ENCODE assay signal across 7 mouse cellular contexts in the genomic region with DNA sequence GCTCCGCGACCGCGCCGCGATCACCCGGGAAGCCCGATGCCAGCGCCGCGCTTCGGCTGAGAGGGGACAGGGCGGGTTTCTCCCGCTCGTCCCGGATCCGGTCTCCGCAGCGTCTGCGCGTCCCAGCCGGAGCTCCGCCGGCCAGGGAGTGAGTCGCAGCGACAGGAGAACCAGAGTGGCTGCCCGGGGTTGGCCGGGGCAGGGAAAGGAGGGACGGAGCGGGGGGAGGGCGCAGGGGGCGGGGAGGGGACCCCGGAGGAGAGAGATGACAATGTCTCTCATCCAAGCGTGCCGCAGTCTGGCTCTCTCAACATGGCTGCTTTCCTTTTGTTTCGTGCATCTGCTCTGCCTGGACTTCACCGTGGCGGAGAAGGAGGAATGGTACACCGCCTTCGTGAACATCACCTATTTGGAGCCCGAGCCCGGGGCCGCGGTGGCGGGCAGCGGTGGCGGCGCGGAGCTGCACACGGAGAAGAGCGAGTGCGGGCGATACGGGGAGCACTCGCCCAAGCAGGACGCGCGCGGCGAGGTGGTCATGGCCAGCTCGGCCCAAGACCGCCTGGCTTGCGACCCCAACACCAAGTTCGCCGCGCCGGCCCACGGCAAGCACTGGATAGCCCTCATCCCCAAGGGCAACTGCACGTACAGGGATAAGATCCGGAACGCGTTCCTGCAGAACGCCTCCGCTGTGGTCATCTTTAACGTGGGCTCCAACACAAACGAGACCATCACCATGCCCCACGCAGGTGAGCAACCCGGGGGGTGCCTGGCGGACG. TPM values are rescaled to one million over a fixed set of nuclear protein-coding genes. Genes with fewer than 3 reads are reported as not detected.
A peak's percentile ranks its signal among the peaks of the same experiment; 100 is the strongest.
DNase-seq lines count a peak whose midpoint lies in the region; ATAC-seq and TF ChIP-seq lines count a peak whose summit lies in the region.

No protein-coding gene starts in this region.

- peak overlapping the region; percentile 100 for H3K4me3 ChIP-seq in cortical plate, adult 2 months (ENCODE audit: insufficient read depth, low read length)
- H3K4me3 ChIP-seq in intestine, postnatal 0 days (ENCODE audit: low read depth, low read length), result peak overlapping the region; percentile 75
- peak overlapping the region; percentile 80 for H3K4me3 ChIP-seq in limb, embryonic 13.5 days
- peak overlapping the region; percentile 57 for H3K4me3 ChIP-seq in midbrain, embryonic 15.5 days
- H3K4me3 ChIP-seq in stomach, embryonic 14.5 days (ENCODE audit: low read depth, low read length), result peak overlapping the region; percentile 82

- peak; percentile 51 for ATAC-seq in intestine, postnatal 0 days
- peak; percentile 70 for ATAC-seq in limb, embryonic 13.5 days (ENCODE audit: low FRiP score, low read depth)
- peak; percentile 86 for ATAC-seq in midbrain, embryonic 15.5 days (replicated peaks)
- ATAC-seq in stomach, embryonic 14.5 days (ENCODE audit: insufficient number of reproducible peaks, insufficient read depth, low FRiP score, low read depth), result peak; percentile 49; the same call in 1 of the 2 replicates

- 0 out of 2 replicates have a peak, but pooled peaks cover 2% of the 10 kb centered on the region for H3K27me3 ChIP-seq in intestine, postnatal 0 days (replicated peaks; ENCODE audit: control insufficient read depth, insufficient read depth, low read length)
- 0 out of 2 replicates have a peak, but pooled peaks cover 3% of the 10 kb centered on the region for H3K27me3 ChIP-seq in limb, embryonic 13.5 days
- no peaks in the 10 kb centered on the region for H3K27me3 ChIP-seq in midbrain, embryonic 15.5 days (replicated peaks)
- H3K27me3 ChIP-seq in stomach, embryonic 14.5 days (ENCODE audit: control insufficient read depth, insufficient read depth, low read length), result no peaks in the 10 kb centered on the region

- H3K9me3 ChIP-seq in intestine, postnatal 0 days (ENCODE audit: control insufficient read depth), result no peaks in the 10 kb centered on the region
- no peaks in the 10 kb centered on the region for H3K9me3 ChIP-seq in limb, embryonic 13.5 days
- no peaks in the 10 kb centered on the region for H3K9me3 ChIP-seq in midbrain, embryonic 15.5 days
- no peaks in the 10 kb centered on the region for H3K9me3 ChIP-seq in stomach, embryonic 14.5 days (ENCODE audit: control insufficient read depth, low read depth, low read length)

- under 1% methylated on average over 74 of the region's 80 CpGs for WGBS in intestine, postnatal 0 days
- under 1% methylated on average over 80 of the region's 80 CpGs for WGBS in limb, embryonic 13.5 days
- WGBS in midbrain, embryonic 15.5 days, result under 1% methylated on average over 78 of the region's 80 CpGs
- under 1% methylated on average over 76 of the region's 80 CpGs for WGBS in stomach, embryonic 14.5 days

- peak; percentile 40 for DNase-seq in adrenal gland, adult 8-10 months
- peak; percentile 56 for DNase-seq in gastrocnemius, postnatal 25 days

- no peak for TF ChIP-seq CTCF in cortical plate, adult 2 months (IDR thresholded peaks at IDR 0.05; ENCODE audit: extremely low read depth, insufficient read depth, low read length)
- 0 out of 2 replicates have a peak, but pooled peaks have one; percentile 0 for TF ChIP-seq CTCF in intestine, postnatal 0 days (IDR thresholded peaks at IDR 0.05; ENCODE audit: low read depth)

- no peaks in the 10 kb centered on the region for H3K36me3 ChIP-seq in intestine, postnatal 0 days (ENCODE audit: control insufficient read depth, insufficient read depth)
- H3K36me3 ChIP-seq in limb, embryonic 13.5 days, result no peaks in the 10 kb centered on the region
- H3K36me3 ChIP-seq in midbrain, embryonic 15.5 days (replicated peaks), result no peaks in the 10 kb centered on the region
- no peaks in the 10 kb centered on the region for H3K36me3 ChIP-seq in stomach, embryonic 14.5 days (ENCODE audit: control insufficient read depth, insufficient read depth, low read length)

- peak overlapping the region; percentile 93 for H3K27ac ChIP-seq in cortical plate, adult 2 months (ENCODE audit: insufficient read depth, low read length)
- 0 out of 2 replicates have a peak overlapping the region, but pooled peaks have one; percentile 28 for H3K27ac ChIP-seq in intestine, postnatal 0 days (ENCODE audit: low read depth, low read length)
- H3K27ac ChIP-seq in limb, embryonic 13.5 days, result peak overlapping the region; percentile 59; the same call in 1 of the 2 replicates
- H3K27ac ChIP-seq in midbrain, embryonic 15.5 days, result peak overlapping the region; percentile 87
- H3K27ac ChIP-seq in stomach, embryonic 14.5 days (ENCODE audit: low read length), result peak overlapping the region; percentile 67; the same call in 1 of the 2 replicates

- peak overlapping the region; percentile 55 for H3K9ac ChIP-seq in intestine, postnatal 0 days (ENCODE audit: low read depth, low read length)
- H3K9ac ChIP-seq in limb, embryonic 13.5 days, result peak overlapping the region; percentile 87
- peak overlapping the region; percentile 69 for H3K9ac ChIP-seq in midbrain, embryonic 15.5 days
- peak overlapping the region; percentile 76 for H3K9ac ChIP-seq in stomach, embryonic 14.5 days (replicated peaks; ENCODE audit: low read depth, low read length)

- no peak for TF ChIP-seq POLR2A in cortical plate, adult 2 months (IDR thresholded peaks at IDR 0.05; ENCODE audit: extremely low read depth, insufficient read depth, low read length)

- H3K4me2 ChIP-seq in intestine, postnatal 0 days (replicated peaks; ENCODE audit: low read depth), result peak overlapping the region; percentile 99
- H3K4me2 ChIP-seq in limb, embryonic 13.5 days (replicated peaks), result peak overlapping the region; percentile 90
- H3K4me2 ChIP-seq in midbrain, embryonic 15.5 days, result peak overlapping the region; percentile 65
- H3K4me2 ChIP-seq in stomach, embryonic 14.5 days (replicated peaks; ENCODE audit: low read depth, low read length), result peak overlapping the region; percentile 76

- peaks cover 3% of the 10 kb centered on the region; the same call in 1 of the 2 replicates for H3K4me1 ChIP-seq in cortical plate, adult 2 months (ENCODE audit: control insufficient read depth, insufficient read depth, low read length)
- no peaks in the 10 kb centered on the region for H3K4me1 ChIP-seq in intestine, postnatal 0 days (replicated peaks; ENCODE audit: control insufficient read depth, insufficient read depth, low read length)
- peaks cover 21% of the 10 kb centered on the region for H3K4me1 ChIP-seq in limb, embryonic 13.5 days
- peaks cover 29% of the 10 kb centered on the region for H3K4me1 ChIP-seq in midbrain, embryonic 15.5 days
- H3K4me1 ChIP-seq in stomach, embryonic 14.5 days (ENCODE audit: control insufficient read depth, insufficient read depth, low read length), result 0 out of 2 replicates have a peak, but pooled peaks cover 9% of the 10 kb centered on the region

RNA-seq across cellular contexts. Expression of a gene that starts 0.8 kb away (rescaled TPM):
- total RNA-seq in adrenal gland, adult 8-10 months (2022), result 10 to 100 TPM; 17.9 to 21.1 (median 18.8) TPM
- 17.9 and 18.4 TPM in 2 replicates for polyA plus RNA-seq in cortical plate, adult 2 months (2012; rRNA removed)
- total RNA-seq in gastrocnemius, postnatal 25 days (2021), result 10 to 100 TPM; 17.1 to 19.5 TPM
- polyA plus RNA-seq in intestine, postnatal 0 days (2015; fragmentation: Nextera tagmentation; extraction: Ambion mirVana), result 0.38 and 0.53 TPM in 2 replicates
- 2.1 and 2.4 TPM in 2 replicates for polyA plus RNA-seq in limb, embryonic 13.5 days (2015; fragmentation: Nextera tagmentation; extraction: Ambion mirVana)
- polyA plus RNA-seq in midbrain, embryonic 15.5 days (2015; fragmentation: Nextera tagmentation; extraction: Ambion mirVana), result 2.7 TPM in 2 replicates
- polyA plus RNA-seq in stomach, embryonic 14.5 days (2014; fragmentation: Nextera tagmentation; extraction: Ambion mirVana), result 2.6 and 2.8 TPM in 2 replicates

Comparison
In these comparisons a context has a peak if more than half of its experiments do, and no peak if none do; other contexts are left out.
1. Peak in every context shown above with its lines: DNase-seq, ATAC-seq, H3K4me3 ChIP-seq and H3K27ac ChIP-seq.
2. H3K27ac ChIP-seq: peak in every context shown above with its lines; median percentile 93 in cortical plate, adult 2 months; 87 in midbrain, embryonic 15.5 days; 67 in stomach, embryonic 14.5 days; 59 in limb, embryonic 13.5 days; 28 in intestine, postnatal 0 days.